Mouse (Mus musculus) heart, adult 2 months (tissue): ENCODE measurements around the gene Pik3ca. TPM values are rescaled to one million over a fixed set of nuclear protein-coding genes. Genes with fewer than 3 reads are reported as not detected.

Experiments
- DNase-seq, 2 experiments: peaks; one replicate each; pipeline ENCODE4 v3.0.0; 2021
- H3K27ac ChIP-seq: fragments of 200-600 bp; 2 replicates; pipeline ENCODE4 v1.8.1; 2022
- H3K27me3 ChIP-seq: fragments of 200-500 bp; 2 replicates; pipeline ENCODE4 v1.6.1; 2012; ENCODE audit warnings: mild to moderate bottlenecking, low read length, inconsistent platforms, mixed read lengths; ENCODE audit not compliant: control insufficient read depth, insufficient read depth
- H3K36me3 ChIP-seq: fragments of 200-500 bp; 2 replicates; pipeline ENCODE4 v1.6.1; 2012; ENCODE audit warnings: low read length, inconsistent platforms; ENCODE audit not compliant: control insufficient read depth, insufficient read depth
- H3K4me1 ChIP-seq: fragments of 200-500 bp; 2 replicates; pipeline ENCODE4 v1.6.1; 2011; ENCODE audit warnings: low read length; ENCODE audit not compliant: control insufficient read depth, insufficient read depth
- H3K4me3 ChIP-seq: fragments of 200-600 bp; 2 replicates; pipeline ENCODE4 v1.8.1; 2022
- H3K79me2 ChIP-seq: fragments of 200-500 bp; replicated peaks from 2 replicates; pipeline ENCODE4 v1.6.1; 2012; ENCODE audit warnings: mild to moderate bottlenecking, inconsistent platforms, low read length, moderate library complexity, mixed read lengths; ENCODE audit not compliant: control insufficient read depth, insufficient read depth
- H3K9ac ChIP-seq: fragments of 200-500 bp; 2 replicates; pipeline ENCODE4 v1.6.1; 2012; ENCODE audit warnings: low read depth, mild to moderate bottlenecking, control low read depth, inconsistent platforms, low read length, mixed read lengths
- CTCF ChIP-seq: fragments of 200-600 bp; IDR thresholded peaks from 2 replicates; pipeline ENCODE4 v1.8.1; 2022; ENCODE audit warnings: antibody characterized with exemption, mild to moderate bottlenecking, moderate library complexity
- EP300 ChIP-seq: fragments of 200-500 bp; IDR thresholded peaks from 2 replicates; pipeline ENCODE4 v1.6.1; 2011; ENCODE audit warnings: low read depth, low read length, control low read depth; ENCODE audit not compliant: insufficient read depth
- POLR2A ChIP-seq: fragments of 200-500 bp; IDR thresholded peaks from 2 replicates; pipeline ENCODE4 v1.6.1; 2011; ENCODE audit warnings: mild to moderate bottlenecking, low read depth, low read length, control low read depth; ENCODE audit not compliant: insufficient read depth
- WGBS: fragments of 180-500 bp; shearing (Covaris S2); methylation state at CpG from one replicate; pipeline ENCODE4 v1.1.7; 2018; 5-methylcytosine and 5-hydroxymethylcytosine counted together
- intact Hi-C: fragments of 180-260 bp; cut with DNase I; formaldehyde crosslinking; loops from one replicate; pipeline ENCODE4 v1.15.1; 2025
- polyA plus RNA-seq: library from polyadenylated mRNA; depleted of rRNA; stranded (reverse); fragments of >200 nt; gene quantifications from 2 replicates; pipeline ENCODE4 v1.2.3, GENCODE M21; 2012
- total RNA-seq, 2 experiments: library from RNA; stranded (reverse); gene quantifications; 2 replicates each; pipeline ENCODE4 v1.2.3; 2021

The Pik3ca gene
- total and polyA plus RNA-seq, 3 experiments, result 6.5 to 48.5 (median 43.5) TPM

DNA sequence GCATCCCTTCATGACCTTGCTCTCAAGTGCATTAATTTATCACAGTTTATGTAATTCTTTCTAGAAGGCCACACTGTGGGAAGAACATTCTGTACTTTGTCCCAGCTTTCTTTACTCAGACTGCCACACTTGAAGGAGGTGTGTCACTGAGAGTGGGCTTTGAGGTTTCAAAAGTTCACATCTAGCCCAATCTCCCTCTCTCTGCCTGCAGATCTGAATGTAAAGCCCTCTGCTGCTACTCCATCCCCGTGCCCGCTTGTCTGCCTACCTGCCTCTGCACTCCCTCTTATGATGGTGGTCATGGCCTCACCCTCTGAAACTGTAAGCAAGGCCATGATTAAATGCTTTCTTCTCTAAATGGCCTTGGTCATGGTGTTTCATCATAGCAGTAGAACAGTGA lies 102.9 kb downstream of the Pik3ca start:
- Histone ChIP-seq H3K4me3 (no peak overlapping the region), H3K79me2 (no peaks in the 10 kb centered on the region), H3K9ac (no peak overlapping the region), H3K27me3 (no peaks in the 10 kb centered on the region), H3K27ac (no peak overlapping the region), H3K4me1 (no peaks in the 10 kb centered on the region), H3K36me3 (no peaks in the 10 kb centered on the region)
- DNase-seq, result no peak
- WGBS, result 90% methylated on average over 2 of the region's 2 CpGs
- intact Hi-C loops, result no loop called here
- TF ChIP-seq EP300, result no peak
- TF ChIP-seq POLR2A, result no peak
- no peak for TF ChIP-seq CTCF

DNA sequence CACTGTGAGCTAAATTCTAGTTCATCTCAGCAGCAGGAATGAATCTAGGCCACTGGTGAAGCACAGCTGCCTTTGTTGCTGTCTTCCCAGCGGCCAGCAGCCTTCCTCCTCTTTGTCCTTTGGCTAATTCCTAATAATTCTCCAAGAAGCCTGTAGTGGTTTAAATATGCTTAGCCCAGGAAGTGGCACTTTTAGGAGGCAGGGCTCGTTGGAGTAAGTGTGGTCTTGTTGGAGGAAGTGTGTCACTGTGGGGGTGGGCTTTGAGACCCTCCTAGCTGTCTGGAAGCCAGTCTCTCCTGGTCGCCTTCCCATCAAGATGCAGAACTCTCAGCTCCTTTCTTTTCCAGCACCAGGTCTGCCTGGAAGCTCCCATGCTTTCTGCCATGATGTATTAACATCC lies 108.4 kb downstream of the Pik3ca start:
- Histone ChIP-seq H3K27ac (no peak overlapping the region), H3K4me3 (no peak overlapping the region), H3K9ac (no peak overlapping the region), H3K27me3 (no peaks in the 10 kb centered on the region), H3K4me1 (peaks cover 2% of the 10 kb centered on the region), H3K79me2 (no peaks in the 10 kb centered on the region), H3K36me3 (no peaks in the 10 kb centered on the region)
- DNase-seq, result no peak
- intact Hi-C loops, result loop anchor here (5.0 kb wide), 1 partner anchor 49 kb away; no protein-coding TSS in a partner anchor
- 69% methylated on average over 3 of the region's 3 CpGs for WGBS
- TF ChIP-seq CTCF, result no peak

DNA sequence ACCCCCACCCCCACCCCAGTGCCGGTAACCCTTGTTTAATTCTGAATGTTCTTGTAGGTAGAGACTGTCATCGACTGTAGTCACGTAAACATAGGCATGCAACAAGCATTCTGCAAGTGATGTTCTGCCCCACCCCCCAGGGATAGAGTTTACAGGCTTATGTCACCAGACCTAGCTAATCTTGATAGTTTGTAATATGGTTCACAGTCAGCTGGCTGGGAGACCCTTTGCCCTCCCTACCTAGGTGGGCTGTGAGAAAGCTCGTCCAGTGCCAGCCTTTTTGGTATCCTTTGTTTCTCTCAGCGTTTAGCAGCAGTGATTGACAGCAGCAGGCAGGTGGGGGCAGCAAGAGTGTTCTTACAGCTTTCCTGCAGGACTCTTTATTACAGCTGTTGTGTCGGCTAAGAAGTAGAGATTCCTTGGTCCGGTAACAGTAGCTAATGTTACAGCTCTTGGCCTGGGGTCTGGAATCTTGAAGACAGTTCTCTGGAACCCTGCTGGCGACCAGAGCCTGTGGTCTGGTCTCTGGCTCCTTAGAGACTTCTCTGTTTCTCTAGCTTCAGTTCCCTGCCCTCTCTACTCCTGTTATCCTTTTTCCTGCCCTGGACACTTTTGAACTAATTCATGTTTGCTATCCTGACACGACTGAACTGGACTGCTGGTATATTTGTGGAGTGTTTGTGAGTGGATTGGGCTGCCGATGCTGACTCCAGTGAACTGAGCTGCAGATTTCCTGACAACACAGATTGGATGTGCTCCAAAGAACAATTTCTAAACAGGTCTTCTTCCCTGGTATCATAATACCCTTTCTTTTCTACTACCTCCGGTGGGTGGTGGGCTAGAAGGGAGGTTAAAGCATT lies 109.1 kb downstream of the Pik3ca start:
- no peaks in the 10 kb centered on the region for H3K79me2 ChIP-seq
- intact Hi-C loops, result loop anchor here (5.0 kb wide), 1 partner anchor 49 kb away; no protein-coding TSS in a partner anchor
- no peak for TF ChIP-seq CTCF
- no peak for TF ChIP-seq POLR2A
- no peak for TF ChIP-seq EP300
- no peak overlapping the region for H3K4me3 ChIP-seq
- H3K27me3 ChIP-seq, result no peaks in the 10 kb centered on the region
- 67% methylated on average over 11 of the region's 11 CpGs for WGBS
- peaks cover 2% of the 10 kb centered on the region for H3K36me3 ChIP-seq
- peaks cover 2% of the 10 kb centered on the region for H3K4me1 ChIP-seq
- H3K27ac ChIP-seq, result no peak overlapping the region
- no peak overlapping the region for H3K9ac ChIP-seq
- DNase-seq, result no peak

DNA sequence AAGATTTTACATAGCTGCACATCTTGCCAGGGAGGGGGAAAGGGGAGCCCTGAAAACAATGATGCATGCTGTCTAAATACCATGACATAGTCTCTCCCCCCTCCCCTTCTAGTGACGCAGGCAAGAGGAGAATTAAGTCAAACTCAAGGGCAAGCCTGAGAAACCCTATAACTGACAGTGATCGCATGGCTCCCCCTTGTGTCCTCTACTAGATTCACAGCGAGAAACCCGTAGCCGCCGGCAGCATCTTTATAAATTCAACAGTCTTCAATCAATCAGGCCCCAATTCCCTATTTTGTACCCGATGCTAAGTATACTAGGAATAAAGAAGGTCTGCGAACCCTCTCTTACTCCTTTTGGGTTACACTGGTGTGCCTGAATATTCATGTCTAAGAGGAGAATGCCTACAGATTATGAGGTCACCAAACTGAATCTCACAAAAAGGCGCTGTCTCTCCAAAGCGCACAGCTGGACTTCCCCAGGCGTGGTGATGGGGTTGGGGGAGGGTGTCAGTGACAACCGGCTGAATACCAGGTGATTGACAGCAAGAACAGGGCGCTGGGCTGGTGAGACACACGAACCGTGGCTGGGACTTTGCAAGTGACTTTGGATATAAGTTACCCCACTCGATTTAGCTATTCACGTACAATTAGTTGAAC lies 111.3 kb downstream of the Pik3ca start:
- H3K4me1 ChIP-seq, result peaks cover 6% of the 10 kb centered on the region
- peak overlapping the region; percentile 46 for H3K27ac ChIP-seq
- peaks cover 2% of the 10 kb centered on the region for H3K79me2 ChIP-seq
- H3K9ac ChIP-seq, result peak overlapping the region; percentile 43; the same call in 1 of the 2 replicates
- WGBS, result 3% methylated on average over 17 of the region's 17 CpGs
- intact Hi-C loops, result loop anchor here (1.0 to 5.0 kb wide), 2 partner anchors 51 to 175 kb away; no protein-coding TSS in a partner anchor
- no peaks in the 10 kb centered on the region for H3K27me3 ChIP-seq
- no peak overlapping the region for H3K4me3 ChIP-seq
- TF ChIP-seq CTCF (peak; percentile 91), POLR2A (no peak), EP300 (0 out of 2 replicates have a peak, but pooled peaks have one; percentile 32)
- H3K36me3 ChIP-seq, result peaks cover 7% of the 10 kb centered on the region
- DNase-seq, result peak; percentile 62 to 67

DNA sequence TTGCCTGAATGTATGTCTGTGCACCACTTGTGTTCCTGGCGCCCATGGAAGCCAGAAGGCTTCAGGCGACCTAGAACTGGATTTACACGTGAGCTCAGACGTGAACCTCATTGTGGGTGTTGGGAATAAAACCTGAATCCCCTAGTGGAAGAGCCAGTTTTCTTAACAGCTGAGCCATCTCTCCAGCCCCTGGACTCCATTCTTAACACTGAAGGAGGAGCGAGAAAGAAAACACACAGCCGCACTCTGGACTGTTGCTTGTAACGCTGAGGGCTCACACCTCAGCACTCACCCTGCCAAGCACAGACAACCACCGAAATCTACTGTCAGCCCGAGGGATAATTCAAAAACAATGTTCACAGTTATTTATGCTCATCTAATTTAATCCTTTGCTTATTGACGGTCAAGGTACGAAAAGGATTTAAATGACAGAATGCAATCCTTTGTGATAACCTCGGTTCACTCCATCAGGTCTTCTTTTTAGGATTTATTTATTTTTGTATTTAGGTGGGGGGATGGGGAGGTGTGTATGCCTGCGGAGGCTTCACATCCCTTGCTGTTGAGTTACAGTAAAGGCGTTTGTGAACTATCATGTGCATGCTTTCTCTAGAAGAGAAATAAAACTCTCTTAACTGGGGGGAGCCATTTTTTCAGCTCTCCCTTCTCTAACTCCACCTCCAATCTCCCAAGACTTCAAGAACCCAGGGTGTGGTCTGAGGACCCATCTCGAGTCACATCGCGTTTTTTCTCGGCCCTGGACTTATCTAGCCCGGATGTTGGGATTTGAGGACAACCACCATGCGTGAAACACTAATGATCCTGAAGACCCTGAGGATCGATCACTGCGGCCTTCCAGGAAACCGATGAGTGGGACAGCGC lies 112.3 kb downstream of the Pik3ca start, which contains the start of gene Zfp639:
TSS of gene Zfp639 (plus strand) at position 764 of the 879 bp plus-strand sequence.
- intact Hi-C loops, result loop anchor here (1.0 to 5.0 kb wide), 4 partner anchors 19 to 144 kb away; partner anchors contain the start of genes Mfn1 and Pik3ca
- H3K27me3 ChIP-seq, result no peaks in the 10 kb centered on the region
- peak within 1 kb of the TSS; percentile 92 for H3K27ac ChIP-seq
- peak within 1 kb of the TSS; percentile 78 for H3K4me3 ChIP-seq
- TF ChIP-seq POLR2A (no peak; the same call in 1 of the 2 replicates), CTCF (no peak), EP300 (no peak)
- DNase-seq, result no peak
- H3K36me3 ChIP-seq, result peaks cover 7% of the 10 kb centered on the region
- WGBS, result 14% methylated on average over 24 of the region's 24 CpGs
- peaks cover 2% of the 10 kb centered on the region for H3K79me2 ChIP-seq
- H3K9ac ChIP-seq, result peak within 1 kb of the TSS; percentile 86
- H3K4me1 ChIP-seq, result peaks cover 6% of the 10 kb centered on the region
